Mouse (Mus musculus) embryonic facial prominence, embryonic 10.5 days (tissue): ENCODE measurements at regions not wholly inside any gene's neighbourhood (a gene's known extent, or its start where the extent isn't known, plus 50 kb on each side); places are given as distances from the start of the nearest gene placed in this dataset.

ENCODE experiments used
- DNase-seq: peaks from one replicate; pipeline ENCODE4 v3.0.0-alpha.2; 2017; ENCODE audit warnings: low spot score
- H3K27ac ChIP-seq: fragments of 300-500 bp; sonication (generic); replicated peaks from 2 replicates; pipeline ENCODE4 v1.5.1; 2016; ENCODE audit warnings: mild to moderate bottlenecking
- H3K27me3 ChIP-seq: fragments of 300-500 bp; sonication (generic); replicated peaks from 2 replicates; pipeline ENCODE4 v1.6.1; 2016; ENCODE audit warnings: low read depth, mild to moderate bottlenecking; ENCODE audit not compliant: poor library complexity, severe bottlenecking
- H3K36me3 ChIP-seq: fragments of 300-500 bp; sonication (generic); replicated peaks from 2 replicates; pipeline ENCODE4 v1.6.1; 2016; ENCODE audit warnings: mild to moderate bottlenecking, moderate library complexity
- H3K4me1 ChIP-seq: fragments of 300-500 bp; sonication (generic); 2 replicates; pipeline ENCODE4 v1.6.1; 2016
- H3K4me3 ChIP-seq: fragments of 300-500 bp; sonication (generic); 2 replicates; pipeline ENCODE4 v1.5.1; 2016; ENCODE audit warnings: mild to moderate bottlenecking, moderate library complexity
- H3K9me3 ChIP-seq: fragments of 300-500 bp; sonication (generic); 2 replicates; pipeline ENCODE4 v1.6.1; 2016; ENCODE audit warnings: mild to moderate bottlenecking
- WGBS: fragments of 180-500 bp; shearing (Covaris S2); methylation state at CpG from one replicate; pipeline ENCODE4 v1.1.7; 2016; 5-methylcytosine and 5-hydroxymethylcytosine counted together

DNA sequence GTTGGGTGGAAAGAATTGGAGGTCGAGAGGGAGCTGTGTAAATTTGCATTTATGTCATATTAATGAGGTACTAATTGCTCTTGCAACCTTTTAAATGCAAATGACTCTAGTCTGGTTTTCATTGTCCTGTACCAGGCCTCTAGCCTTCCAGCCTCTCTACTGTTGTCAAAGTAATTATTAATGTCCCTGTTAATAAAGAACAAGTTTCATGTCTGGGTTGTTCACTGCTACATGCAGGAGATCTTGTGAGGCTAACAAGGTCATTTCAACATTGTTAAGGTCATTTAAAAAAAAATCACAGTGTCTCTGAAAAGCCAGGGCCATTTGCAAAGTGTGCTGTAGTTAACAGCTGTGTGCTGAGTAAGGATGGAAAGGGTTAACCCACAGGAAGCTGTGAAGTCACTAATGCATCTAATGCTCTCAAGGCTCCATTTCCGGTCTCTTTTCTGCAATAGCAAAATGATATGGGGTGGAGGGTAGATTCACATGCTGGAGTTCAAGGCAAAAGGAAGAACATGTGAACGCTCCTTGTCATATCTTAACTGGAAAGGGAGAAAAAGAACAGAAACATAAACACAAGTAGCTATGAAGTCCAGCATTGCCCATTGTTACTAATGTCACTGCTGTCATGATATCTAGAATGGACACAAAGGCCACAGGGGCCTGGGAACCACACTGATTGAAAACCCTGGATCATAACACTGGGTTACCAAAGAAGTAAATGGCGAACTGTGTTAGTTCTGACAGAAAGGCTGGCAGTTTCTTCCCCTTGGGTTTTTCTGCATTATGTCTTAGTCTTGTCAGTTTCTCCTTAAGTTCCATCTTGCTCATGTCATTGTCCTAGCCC is 197.5 kb upstream of the Id2 start:
- H3K27me3 ChIP-seq: no peaks in the 10 kb centered on the region
- no peak overlapping the region for H3K4me3 ChIP-seq
- 66% methylated on average over 4 of the region's 4 CpGs for WGBS
- no peaks in the 10 kb centered on the region for H3K9me3 ChIP-seq
- H3K27ac ChIP-seq: no peak overlapping the region; the same call in 1 of the 2 replicates
- H3K4me1 ChIP-seq: peaks cover 16% of the 10 kb centered on the region
- H3K36me3 ChIP-seq: no peaks in the 10 kb centered on the region
- no peak for DNase-seq

DNA sequence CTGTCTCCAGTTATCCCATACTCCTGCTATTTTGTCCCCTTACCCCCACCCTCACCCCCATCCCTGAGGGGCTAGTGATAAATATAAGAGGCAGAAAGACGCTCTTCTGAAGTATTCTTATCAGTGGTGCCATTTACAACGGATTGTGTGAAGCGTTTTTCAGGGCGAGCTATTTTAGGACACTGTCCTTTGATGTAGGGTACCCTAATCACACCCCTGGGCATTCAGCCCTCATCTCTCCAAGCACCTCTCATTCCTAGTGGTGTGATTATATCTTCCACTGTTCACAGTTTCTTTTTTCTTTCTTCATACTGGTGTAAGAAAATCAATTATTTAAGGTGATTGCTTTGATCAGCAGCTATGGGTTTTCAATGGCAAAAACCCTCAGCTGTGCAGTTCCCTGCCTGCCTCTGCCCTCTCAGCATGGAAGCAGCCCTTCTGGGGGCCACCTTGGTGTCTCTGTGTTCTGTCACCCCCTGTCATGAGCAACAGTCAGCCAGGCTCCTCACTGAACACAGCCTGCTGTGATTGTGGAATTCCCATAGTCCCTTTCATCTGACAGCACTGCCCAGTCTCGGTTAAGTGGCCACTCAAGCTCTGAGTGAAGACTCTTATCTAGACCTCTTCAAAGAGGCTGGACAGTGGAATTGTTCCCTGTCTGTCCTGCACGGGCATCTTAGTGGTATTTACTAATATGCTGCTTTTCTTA is 196.7 kb upstream of the Id2 start:
- H3K9me3 ChIP-seq: no peaks in the 10 kb centered on the region
- peaks cover 16% of the 10 kb centered on the region for H3K4me1 ChIP-seq
- H3K27ac ChIP-seq: no peak overlapping the region; the same call in 1 of the 2 replicates
- WGBS: 51% methylated on average over 6 of the region's 6 CpGs
- no peak overlapping the region for H3K4me3 ChIP-seq
- no peaks in the 10 kb centered on the region for H3K27me3 ChIP-seq
- DNase-seq: peak; percentile 32
- no peaks in the 10 kb centered on the region for H3K36me3 ChIP-seq

DNA sequence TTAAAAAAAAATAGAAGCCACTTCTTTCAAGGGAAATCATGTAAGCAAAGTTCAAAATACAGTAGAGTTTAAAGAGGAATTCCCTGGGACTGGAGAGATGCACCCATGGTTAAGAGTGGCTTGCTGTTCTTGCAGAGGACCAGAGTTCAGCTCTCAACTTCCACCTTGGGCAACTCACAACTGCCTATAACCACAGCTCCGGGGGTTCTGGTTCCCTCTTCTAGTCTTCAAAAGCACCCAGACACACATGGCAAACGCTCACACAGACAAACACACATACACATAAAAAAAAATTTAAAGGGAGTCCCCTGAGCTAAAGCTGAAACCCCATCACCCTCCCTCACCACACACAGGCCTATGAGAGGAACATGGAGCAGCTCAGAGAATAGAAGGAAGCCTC is 192.4 kb upstream of the Id2 start:
- no peak for DNase-seq
- H3K36me3 ChIP-seq: no peaks in the 10 kb centered on the region
- no peaks in the 10 kb centered on the region for H3K9me3 ChIP-seq
- no peak overlapping the region for H3K4me3 ChIP-seq
- H3K27me3 ChIP-seq: no peaks in the 10 kb centered on the region
- peaks cover 11% of the 10 kb centered on the region for H3K4me1 ChIP-seq
- WGBS: 83% methylated on average over 2 of the region's 2 CpGs
- no peak overlapping the region for H3K27ac ChIP-seq

DNA sequence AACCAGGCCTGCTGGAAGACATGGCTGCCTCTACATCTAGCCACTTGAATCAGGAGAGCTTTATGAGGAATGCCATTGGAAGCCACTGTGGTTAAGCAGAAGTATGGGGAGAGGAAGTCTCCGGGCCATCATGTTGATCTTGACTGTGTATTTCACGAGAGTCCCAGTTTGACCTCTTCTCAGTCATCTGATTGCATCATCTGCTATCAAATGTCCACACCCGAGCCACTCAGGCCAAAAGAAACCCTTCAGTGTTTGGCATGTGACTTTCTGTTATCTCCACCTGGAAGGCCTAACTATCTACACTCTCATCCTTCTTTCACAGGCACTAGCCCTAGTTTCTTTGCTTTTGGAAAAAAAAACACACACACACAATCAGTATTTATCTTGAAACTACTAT is 186.9 kb upstream of the Id2 start:
- Histone ChIP-seq H3K4me3 (no peak overlapping the region), H3K36me3 (no peaks in the 10 kb centered on the region), H3K4me1 (peaks cover 7% of the 10 kb centered on the region; the same call in 1 of the 2 replicates), H3K27ac (no peak overlapping the region), H3K9me3 (no peaks in the 10 kb centered on the region), H3K27me3 (no peaks in the 10 kb centered on the region; the same call in 1 of the 2 replicates)
- WGBS: 78% methylated on average over 3 of the region's 3 CpGs
- no peak for DNase-seq

DNA sequence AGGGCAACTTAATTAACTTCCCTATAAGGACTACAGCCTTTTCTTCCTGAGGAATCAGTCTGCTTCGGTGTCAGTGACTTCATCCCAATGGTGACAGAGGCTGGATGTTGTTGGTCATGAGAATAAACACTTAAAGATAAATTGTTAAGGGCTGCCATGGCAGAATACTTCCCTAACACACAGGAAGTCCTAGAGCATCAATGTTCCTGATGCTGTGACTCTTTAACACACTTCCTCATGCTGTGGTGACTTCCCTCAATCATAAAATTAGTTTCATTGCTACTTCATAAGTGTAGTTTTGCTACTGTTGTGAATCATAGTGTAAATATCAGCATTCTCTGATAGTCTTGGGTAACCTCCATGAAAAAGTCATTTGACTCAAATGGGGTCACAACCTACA is 184.5 kb upstream of the Id2 start:
- WGBS: 93% methylated on average over 1 of the region's 1 CpGs
- H3K4me1 ChIP-seq: peaks cover 7% of the 10 kb centered on the region; the same call in 1 of the 2 replicates

DNA sequence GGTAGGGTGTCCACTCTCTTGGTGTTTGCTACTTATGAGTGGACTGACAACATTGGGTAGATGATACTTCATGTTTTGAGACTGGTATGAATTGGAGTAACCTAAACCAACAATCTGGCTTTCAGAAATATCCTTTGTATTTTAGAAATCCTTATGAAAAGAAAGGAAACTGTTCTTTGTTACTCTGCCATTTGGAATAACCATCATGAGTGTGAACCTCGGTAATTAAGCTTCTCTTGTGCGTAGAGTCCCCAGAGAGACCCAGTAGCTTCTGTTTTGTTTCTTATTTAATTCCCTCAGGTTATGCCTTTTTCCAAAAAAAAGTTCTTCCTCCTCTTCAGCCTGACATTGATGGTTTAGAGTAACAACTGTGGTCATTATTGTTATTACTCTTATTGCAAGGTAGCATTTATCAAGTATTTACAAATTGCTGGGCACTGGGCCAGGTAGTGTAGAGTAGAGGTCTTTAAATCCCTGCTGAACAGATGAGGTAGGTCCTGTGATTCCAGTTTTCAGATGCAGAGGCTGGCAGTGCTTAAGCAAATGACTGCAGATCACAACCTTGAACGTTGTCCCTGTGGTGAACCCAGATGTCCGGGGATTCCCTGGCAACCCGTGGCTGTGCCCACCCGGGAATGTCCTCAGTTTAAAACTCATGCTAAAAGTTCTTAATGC is 176.8 kb upstream of the Id2 start:
- no peak overlapping the region for H3K27ac ChIP-seq
- WGBS: 77% methylated on average over 6 of the region's 6 CpGs

More for the DNA sequence above, 184.5 kb upstream of the Id2 start:
- no peak overlapping the region for H3K4me3 ChIP-seq
- H3K36me3 ChIP-seq: no peaks in the 10 kb centered on the region
- no peaks in the 10 kb centered on the region; the same call in 1 of the 2 replicates for H3K27me3 ChIP-seq
- DNase-seq: no peak
- no peak overlapping the region for H3K27ac ChIP-seq
- no peaks in the 10 kb centered on the region for H3K9me3 ChIP-seq

DNA sequence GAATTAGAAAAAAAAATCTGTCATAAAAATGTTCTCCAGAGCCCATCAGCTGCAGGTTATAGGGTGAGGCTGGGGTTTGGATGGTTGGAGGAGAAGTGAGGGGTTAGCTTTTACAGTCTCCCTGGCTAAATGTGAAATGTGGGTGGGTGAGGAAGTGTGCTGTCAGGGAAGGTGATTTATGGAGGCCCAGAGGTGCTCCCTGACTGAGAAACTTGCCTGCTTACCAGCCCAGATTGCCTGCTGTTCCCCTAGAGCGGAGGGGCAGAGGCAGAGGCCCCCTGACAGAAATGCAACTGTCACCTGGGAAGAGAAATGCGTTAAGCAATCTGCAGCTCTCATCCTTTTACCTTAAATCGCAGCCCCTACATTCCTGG is 175.8 kb upstream of the Id2 start:
- peaks cover 15% of the 10 kb centered on the region for H3K27me3 ChIP-seq
- no peak overlapping the region for H3K27ac ChIP-seq
- H3K9me3 ChIP-seq: no peaks in the 10 kb centered on the region
- no peaks in the 10 kb centered on the region for H3K36me3 ChIP-seq
- DNase-seq: no peak
- peaks cover 36% of the 10 kb centered on the region for H3K4me1 ChIP-seq
- no peak overlapping the region for H3K4me3 ChIP-seq
- WGBS: 76% methylated on average over 3 of the region's 3 CpGs

More for the DNA sequence above, 176.8 kb upstream of the Id2 start:
- no peaks in the 10 kb centered on the region for H3K36me3 ChIP-seq
- no peak overlapping the region for H3K4me3 ChIP-seq
- peaks cover 36% of the 10 kb centered on the region for H3K4me1 ChIP-seq
- H3K27me3 ChIP-seq: peaks cover 7% of the 10 kb centered on the region; the same call in 1 of the 2 replicates
- H3K9me3 ChIP-seq: no peaks in the 10 kb centered on the region
- no peak for DNase-seq

DNA sequence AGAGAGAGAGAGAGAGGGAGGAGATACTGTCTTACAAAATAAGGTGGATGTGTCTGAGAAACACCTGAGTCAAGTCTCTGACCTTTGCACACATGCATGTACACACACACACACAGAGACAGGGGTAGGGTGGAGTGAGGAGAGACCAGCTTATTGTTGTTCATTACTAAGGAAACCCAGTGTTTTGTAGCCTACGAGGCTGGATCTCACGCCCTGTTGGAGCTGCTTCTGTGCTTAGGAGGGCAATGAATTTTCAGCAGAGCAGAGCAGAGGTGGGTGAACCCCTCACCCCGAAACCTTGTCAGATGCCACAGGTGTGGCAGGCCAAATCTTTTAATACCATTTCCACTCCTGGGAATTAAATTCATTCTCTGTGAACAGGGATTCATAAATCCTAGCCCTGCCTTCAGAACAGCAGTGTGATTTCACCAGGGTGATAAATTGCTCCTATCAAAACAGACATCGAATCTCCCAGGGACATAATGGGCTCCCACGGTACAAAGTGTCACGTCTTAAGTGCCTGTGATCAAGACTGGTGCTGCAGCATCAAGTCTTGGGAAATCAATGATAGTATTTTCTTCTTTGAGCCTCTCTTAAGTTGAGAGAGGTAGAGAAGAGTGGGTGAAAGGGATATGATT is 175.3 kb upstream of the Id2 start:
- Histone ChIP-seq H3K4me1 (peaks cover 36% of the 10 kb centered on the region), H3K9me3 (no peaks in the 10 kb centered on the region), H3K4me3 (no peak overlapping the region), H3K27ac (no peak overlapping the region), H3K27me3 (peaks cover 19% of the 10 kb centered on the region), H3K36me3 (no peaks in the 10 kb centered on the region)
- 77% methylated on average over 6 of the region's 6 CpGs for whole genome bisulfite sequencing
- no peak for DNase-seq

DNA sequence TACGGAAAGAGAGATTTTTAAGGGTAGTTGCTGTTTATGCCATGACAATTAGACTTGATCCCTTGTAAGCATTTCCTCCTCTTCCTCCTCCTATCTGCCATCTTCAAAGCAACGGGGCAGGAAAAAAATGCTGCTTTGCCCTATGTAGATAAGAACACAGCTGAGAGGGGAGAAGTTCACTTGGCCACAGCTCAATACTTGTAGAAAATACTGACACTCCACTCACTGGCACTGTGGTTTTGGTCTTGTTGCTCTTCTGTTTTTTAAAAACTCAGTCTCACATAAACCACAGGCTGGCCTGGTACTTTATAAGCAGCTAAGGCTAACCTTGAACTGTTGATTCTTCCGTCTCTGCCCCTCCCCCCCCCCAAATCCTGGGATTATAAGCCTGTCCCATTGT is 172.9 kb upstream of the Id2 start:
- 75% methylated on average over 3 of the region's 3 CpGs for WGBS
- Histone ChIP-seq H3K27me3 (peaks cover 42% of the 10 kb centered on the region), H3K27ac (no peak overlapping the region), H3K4me1 (peaks cover 51% of the 10 kb centered on the region), H3K4me3 (no peak overlapping the region), H3K9me3 (no peaks in the 10 kb centered on the region), H3K36me3 (no peaks in the 10 kb centered on the region)
- no peak for DNase-seq

DNA sequence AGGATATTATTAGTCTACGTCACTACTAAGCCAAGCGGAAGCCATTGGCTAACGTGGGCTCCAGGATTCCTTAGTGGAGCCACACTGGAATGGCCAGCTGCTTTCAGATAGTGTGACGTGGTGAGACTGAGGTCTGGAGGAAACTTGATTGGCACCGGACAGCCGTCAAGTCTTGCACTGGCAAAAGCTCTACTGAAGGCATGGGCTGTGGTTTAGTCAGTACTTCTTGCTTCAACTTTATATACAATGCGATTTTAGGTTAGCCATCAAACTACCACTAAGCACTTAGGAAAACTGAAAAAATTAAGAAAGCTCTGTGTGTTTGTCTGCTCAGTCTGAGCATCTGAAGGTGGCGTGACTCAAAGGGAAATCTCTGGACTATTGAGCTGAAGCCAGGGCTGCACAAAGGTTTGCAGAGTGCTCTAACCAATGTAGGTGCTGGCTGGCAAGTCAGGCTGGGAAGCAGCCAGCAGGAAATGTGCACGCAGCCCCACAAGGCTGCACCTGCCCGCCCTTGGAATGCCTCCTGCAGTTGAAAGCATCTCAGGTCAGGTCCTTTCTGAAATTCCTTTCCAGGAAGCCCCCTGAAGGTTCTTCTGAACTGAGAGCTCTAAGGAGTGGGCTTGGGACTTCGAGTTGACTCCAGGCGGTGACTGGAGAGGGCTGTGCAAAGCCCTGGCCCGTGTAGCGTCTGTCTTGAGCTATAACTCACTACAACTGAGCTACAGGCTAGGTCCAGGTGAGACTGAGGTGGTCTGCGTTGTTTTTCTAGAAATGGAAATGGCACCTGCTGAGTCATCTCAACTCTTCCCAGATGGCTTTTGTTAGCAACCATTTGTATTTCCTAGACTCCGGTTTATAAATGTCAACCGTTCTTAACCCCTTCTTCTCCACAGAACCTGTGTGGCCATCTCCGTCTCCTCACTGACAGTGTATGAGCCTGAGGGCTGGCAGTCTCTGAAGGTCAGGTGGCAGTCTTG is 172.2 kb upstream of the Id2 start:
- Histone ChIP-seq H3K27ac (no peak overlapping the region), H3K4me1 (peaks cover 45% of the 10 kb centered on the region), H3K36me3 (no peaks in the 10 kb centered on the region), H3K4me3 (no peak overlapping the region), H3K27me3 (peaks cover 49% of the 10 kb centered on the region), H3K9me3 (no peaks in the 10 kb centered on the region)
- no peak for DNase-seq
- 77% methylated on average over 18 of the region's 18 CpGs for WGBS

DNA sequence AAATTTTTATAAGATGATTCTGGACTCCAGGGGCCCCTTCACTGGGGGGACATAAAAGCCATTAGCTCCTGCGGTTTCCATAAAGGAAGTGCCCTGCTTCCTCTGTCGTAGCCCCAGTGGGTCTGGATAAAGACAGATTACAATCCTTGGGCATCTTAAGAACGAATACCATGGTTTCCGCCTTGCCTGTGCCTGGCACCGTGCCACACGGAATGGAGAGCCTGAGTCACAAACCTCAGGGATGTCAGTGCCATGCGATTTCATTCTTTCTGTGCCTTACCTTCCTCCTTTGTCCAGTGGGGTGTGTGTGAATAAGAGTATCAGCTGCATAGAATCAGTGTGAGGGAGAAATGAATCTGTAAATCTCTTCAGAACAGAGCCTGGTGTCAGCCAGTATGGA is 171.4 kb upstream of the Id2 start:
- Histone ChIP-seq H3K27ac (no peak overlapping the region; the same call in 1 of the 2 replicates), H3K4me1 (peaks cover 40% of the 10 kb centered on the region), H3K27me3 (peaks cover 49% of the 10 kb centered on the region), H3K9me3 (no peaks in the 10 kb centered on the region), H3K4me3 (no peak overlapping the region), H3K36me3 (no peaks in the 10 kb centered on the region)
- DNase-seq: no peak
- 88% methylated on average over 7 of the region's 7 CpGs for WGBS
